Mouse (Mus musculus) forelimb bud, embryonic 11.5 days (tissue): ENCODE data around the gene Gm11146.
A peak's percentile ranks its signal among the peaks of the same experiment; 100 is the strongest.

Source experiments
- DNase-seq: peaks from one replicate; pipeline ENCODE4 v3.0.0-alpha.2; 2012; ENCODE audit warnings: low read depth, low spot score

Gene Gm11146

GRCm38 (mm10) chr16:77601994-77602393, at the start of gene Gm11146:
Gene Gm11146, minus strand, starts transcription at chr16:77602094.
- no peak for DNase-seq

DNA sequence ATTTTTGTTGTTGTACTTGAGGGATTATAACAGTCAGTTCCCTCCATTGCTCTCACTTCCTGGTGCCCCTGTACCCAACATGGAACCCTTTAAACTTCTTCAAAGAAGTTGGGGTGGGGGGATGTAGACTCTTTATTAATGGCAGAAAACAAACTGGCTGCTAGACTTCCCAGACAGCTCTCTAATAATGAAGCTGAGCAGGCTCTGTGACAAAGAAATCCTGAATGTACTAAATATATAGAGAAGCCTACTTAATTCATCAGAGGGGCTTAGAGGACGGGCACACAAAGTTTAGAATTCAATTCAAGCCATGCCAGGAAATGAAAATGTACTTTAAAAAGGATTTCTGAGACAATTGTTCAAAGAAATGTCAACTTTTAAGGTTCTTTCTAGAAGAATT, 48.7 kb upstream of the Gm11146 start:
- DNase-seq = no peak

DNA sequence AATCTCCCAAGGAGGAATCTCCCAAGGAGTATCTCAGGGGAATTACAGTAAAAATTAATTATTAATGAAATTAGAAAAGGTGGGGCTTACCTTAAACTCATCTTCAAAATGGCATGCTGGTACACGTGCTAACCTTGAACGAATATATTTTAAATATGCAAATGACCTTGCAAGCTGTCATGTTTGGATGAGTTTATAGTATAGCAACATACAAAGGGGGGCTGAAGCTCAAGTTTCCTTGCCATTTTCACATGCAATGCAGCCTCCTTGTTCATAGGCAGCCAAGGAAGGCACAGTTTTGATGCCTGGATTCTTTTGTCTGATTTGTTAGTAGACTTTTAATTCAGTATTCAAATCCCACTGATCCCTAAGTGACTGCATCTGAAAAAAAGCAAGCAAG, 47.1 kb upstream of the Gm11146 start:
- no peak for DNase-seq

GRCm38 (mm10) chr16:77648181-77648580, 46.3 kb upstream of the Gm11146 start:
- no peak for DNase-seq

DNA sequence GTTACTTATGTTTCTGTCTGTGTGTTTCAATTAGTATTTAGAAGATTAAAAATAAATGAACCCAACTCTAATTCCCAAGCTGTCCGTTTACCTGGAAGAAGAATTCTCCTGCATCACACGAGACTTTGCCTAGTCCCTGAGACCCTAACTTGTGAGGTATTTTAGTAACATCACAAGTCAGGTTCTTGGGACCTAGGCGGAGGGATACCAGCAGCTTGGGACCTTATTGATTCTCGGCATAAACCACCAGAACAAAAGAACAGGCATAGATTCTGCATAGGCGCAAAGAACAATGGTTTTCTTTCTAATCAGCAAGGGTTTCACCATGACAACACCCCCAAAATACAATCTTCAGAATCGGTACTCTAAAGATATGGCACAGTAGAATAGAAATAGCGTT, 44.3 kb upstream of the Gm11146 start:
- no peak for DNase-seq

GRCm38 (mm10) chr16:77644976-77645375, 43.1 kb upstream of the Gm11146 start:
- peak; percentile 19 for DNase-seq

- DNase-seq = peak; percentile 43
Observed at GRCm38 (mm10) chr16:77643871-77644720, 42.2 kb upstream of the Gm11146 start.

- DNase-seq = no peak
Observed at GRCm38 (mm10) chr16:77643036-77643870, 41.4 kb upstream of the Gm11146 start.

- peak; percentile 89 for DNase-seq
Observed at GRCm38 (mm10) chr16:77636497-77636896, 34.6 kb upstream of the Gm11146 start.

GRCm38 (mm10) chr16:77632315-77632881, 30.5 kb upstream of the Gm11146 start:
- no peak for DNase-seq

DNA sequence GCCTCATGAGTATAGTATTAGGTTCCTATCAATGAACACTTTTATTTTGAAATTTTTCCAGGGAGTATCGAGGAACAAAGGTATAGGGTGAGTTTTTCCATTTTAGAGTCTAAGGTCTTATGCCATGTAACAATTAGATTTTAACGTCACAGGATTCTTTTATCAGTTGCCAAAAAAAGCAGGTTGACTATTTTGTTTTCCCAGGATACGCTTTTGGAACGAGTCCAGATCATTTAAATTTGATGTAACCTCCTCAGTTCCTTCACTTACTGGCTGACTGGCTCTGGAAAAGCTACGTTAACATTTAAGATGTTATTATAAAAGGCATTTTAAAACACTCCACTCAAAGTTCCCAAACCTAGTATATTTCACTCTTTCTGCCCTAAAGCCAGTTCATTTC, 20.8 kb upstream of the Gm11146 start:
- no peak for DNase-seq

GRCm38 (mm10) chr16:77602581-77602980, 687 bp upstream of the Gm11146 start:
- no peak for DNase-seq

- no peak for DNase-seq
Observed at GRCm38 (mm10) chr16:77598787-77599186, 3.1 kb downstream of the Gm11146 start.

DNA sequence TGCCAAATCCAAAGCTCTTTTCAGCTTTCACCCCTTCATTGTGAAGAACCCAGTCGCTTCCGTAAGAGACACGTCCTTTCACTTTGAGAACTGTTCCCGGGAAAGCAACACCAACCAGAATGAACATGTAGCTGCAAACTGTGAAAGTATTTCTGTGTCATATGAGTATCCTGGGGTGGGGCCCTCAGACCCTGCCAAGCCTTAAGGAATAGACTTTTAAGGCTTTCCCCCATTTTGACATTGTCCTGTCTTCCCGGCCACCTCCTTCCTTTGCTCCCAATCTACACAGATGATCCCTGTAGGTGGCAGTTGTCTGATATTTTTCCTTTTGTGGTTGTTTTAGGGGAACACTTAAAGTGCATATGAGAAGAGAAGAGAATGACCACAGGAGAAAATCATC, 5.3 kb downstream of the Gm11146 start:
- no peak for DNase-seq

GRCm38 (mm10) chr16:77595661-77596060, 6.2 kb downstream of the Gm11146 start:
- no peak for DNase-seq

GRCm38 (mm10) chr16:77594553-77594952, 7.3 kb downstream of the Gm11146 start:
- DNase-seq = no peak

DNA sequence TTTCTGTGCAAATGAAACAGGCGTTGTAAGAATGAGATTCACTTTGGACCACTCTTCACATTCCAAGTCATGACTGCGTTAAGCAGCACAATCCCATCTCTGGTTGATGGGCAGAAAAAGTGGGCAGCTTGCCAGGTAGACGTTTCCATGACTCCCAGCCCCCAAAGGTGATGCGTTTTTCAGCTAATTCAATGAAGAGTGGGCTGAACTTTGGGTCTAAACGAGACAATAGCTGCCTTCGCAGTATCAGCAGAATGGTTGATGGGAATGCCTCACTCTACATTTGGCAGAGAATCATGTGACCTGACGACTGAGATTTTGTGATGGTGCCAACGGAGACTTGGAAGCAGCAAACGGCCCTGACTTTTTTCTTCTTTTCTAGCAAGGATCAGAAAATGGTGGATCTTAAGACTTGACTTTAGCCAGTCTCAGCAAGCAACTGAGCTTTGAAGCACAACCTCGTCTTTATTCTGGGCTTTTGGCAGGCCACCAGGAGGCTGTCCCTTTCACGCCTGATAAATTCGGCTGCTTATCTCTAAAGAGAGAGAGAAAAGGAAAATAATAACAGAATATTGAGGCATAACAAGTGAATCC, 8.0 kb downstream of the Gm11146 start:
- no peak for DNase-seq

DNA sequence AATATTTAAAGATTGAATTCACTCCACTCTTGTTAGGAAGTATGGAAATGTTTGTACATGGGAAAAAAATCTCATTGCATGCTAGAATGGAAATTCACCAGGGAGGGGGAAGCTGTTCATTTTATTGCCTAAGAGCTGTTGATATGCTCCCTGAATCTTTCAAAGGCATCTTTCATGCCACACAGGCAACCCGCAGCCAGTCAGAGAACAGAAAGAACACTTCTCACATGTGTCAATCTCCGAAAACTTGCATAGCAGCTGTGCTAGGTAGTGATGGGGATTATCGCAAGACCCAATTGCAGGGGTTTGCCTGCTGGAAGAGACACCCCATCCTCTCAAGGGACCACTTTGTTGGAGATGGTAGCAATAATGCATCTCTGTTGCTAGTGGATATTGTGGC, 8.9 kb downstream of the Gm11146 start:
- no peak for DNase-seq

DNA sequence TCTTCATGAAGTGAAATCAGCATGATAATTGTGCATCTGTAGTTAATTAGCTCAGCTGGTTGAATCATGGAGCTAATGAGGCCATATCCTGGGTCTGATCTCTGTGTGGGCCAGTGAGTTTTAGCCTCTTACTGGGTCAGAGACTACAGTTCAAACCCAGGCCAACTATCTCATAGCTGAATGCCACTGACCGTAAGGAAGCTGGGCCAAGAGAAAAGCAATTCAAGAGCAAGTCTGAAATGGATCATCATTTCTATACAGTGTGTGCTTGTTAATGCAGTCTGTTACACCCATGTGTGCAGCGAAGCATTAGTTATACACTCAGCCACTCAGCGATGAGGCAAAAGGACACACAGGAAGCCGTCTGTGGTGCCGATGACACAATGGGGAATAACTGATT, 28.9 kb downstream of the Gm11146 start:
- no peak for DNase-seq

DNA sequence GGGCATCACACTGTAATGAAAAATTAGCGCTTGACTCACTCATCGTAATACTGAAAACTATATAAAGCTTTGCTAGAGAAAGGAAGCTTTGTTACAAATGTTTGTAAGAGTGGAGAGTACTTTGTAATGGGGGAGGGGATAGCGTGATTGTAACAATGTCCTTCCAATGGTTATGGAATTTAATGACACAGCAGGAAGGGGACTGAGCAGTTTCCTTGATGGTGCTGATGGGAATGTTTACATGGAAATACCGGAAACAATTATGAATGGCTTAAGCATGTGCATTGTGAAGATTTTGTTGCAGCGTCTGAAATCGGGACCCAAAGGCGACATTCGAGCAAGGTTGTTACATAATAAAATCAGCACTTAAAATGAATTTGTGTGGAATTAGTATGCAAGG, 32.4 kb downstream of the Gm11146 start:
- no peak for DNase-seq

DNA sequence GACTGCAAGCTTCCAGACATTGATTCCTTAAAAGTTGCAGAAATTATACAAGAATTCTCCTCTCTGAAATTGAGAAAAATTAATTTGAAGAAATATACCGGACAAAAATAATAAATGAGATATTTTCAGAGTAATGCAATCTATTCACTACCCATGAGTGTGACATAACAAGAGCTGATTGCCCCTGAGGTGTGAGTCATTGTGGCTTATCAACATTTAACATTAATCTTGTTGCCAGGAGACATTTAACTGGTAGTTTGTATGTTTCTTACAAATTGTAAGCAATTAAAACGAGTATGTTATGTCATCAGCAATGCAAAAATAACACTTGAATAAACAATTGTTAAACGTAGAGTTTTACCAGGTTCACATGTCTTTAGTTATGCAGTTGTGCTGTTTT, 33.5 kb downstream of the Gm11146 start:
- DNase-seq = no peak

DNA sequence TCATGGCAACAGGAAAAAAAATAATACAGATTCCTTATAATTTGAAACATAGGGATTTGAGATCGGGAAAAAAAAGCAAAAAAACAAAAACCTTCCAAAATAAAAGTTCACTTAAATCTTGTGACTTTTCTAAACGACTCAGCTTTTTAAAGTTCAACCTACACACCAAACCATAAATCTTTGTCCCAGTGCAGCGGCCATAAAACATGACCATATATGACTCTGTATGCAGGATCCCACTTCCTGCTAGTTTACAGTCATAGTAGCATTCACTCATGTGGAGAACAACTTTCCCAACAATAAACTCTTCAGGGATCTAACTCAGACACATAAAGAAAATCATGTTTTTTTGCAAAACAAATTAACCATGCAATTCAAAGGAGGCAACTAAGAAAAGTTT, 39.0 kb downstream of the Gm11146 start:
- DNase-seq = no peak
